Mouse (Mus musculus) liver, embryonic 14.5 days (tissue): ENCODE data around the gene Igf2r.

ENCODE experiments used
- CTCF ChIP-seq: IDR thresholded peaks from 2 replicates; pipeline ENCODE4 v1.5.1; 2016; ENCODE audit warnings: antibody characterized with exemption, low read depth, control low read depth
- EP300 ChIP-seq: IDR thresholded peaks from 2 replicates; pipeline ENCODE4 v1.6.1; 2016; ENCODE audit warnings: antibody characterized with exemption, low read depth

- TF ChIP-seq CTCF (no peak), EP300 (no peak)
These were observed 113.6 kb downstream of the Igf2r start for GRCm38 (mm10) chr17:12655826-12656225.
